Mouse (Mus musculus): ENCODE results near the gene Eps15l1. TPM values are rescaled to one million over a fixed set of nuclear protein-coding genes. Genes with fewer than 3 reads are reported as not detected.

Gene Eps15l1
- total and polyA plus RNA-seq, 3 experiments: 19.1 to 40.8 TPM; not detected in 1

- Histone ChIP-seq H3K27me3 (ENCODE audit: control insufficient read depth in 1 of 2, insufficient read depth in 2 of 2, low read length in 2 of 2) (no peaks in the 10 kb centered on the region), H3K79me2 (ENCODE audit: control insufficient read depth, insufficient read depth, low read length, poor library complexity) (no peaks in the 10 kb centered on the region), H3K36me3 (ENCODE audit: control insufficient read depth in 1 of 2, insufficient read depth in 2 of 2, low read length in 2 of 2) (peaks cover 0 to 17% of the 10 kb centered on the region in 2 experiments; a peak in 2 of 4 replicates), H3K4me1 (ENCODE audit: control insufficient read depth in 1 of 2, insufficient read depth in 2 of 2, low read length in 2 of 2) (no peaks in the 10 kb centered on the region), H3K4me3 (ENCODE audit: control insufficient read depth in 1 of 2, insufficient read depth in 1 of 2, low read depth in 2 of 2, low read length in 2 of 2) (no peak overlapping the region), H3K9ac (ENCODE audit: control insufficient read depth, low read depth, low read length, poor library complexity, severe bottlenecking) (no peak overlapping the region), H3K27ac (ENCODE audit: control insufficient read depth, low read depth, low read length) (no peak overlapping the region), H3K9me3 (replicated peaks; ENCODE audit: insufficient read depth, low read length) (no peaks in the 10 kb centered on the region)
- no peak for DNase-seq (ENCODE audit: low read depth, low spot score)
- TF ChIP-seq NRF1 (IDR thresholded peaks at IDR 0.05; ENCODE audit: insufficient read depth, low read depth, low read length, poor library complexity, severe bottlenecking): no peak
- no peak for TF ChIP-seq USF2 (IDR thresholded peaks at IDR 0.05; ENCODE audit: borderline replicate concordance in 1 of 2, insufficient read depth in 1 of 2, low read depth in 1 of 2, low read length in 2 of 2)
- TF ChIP-seq MYB (IDR thresholded peaks at IDR 0.05; ENCODE audit: low read depth, low read length): no peak
- no peak for TF ChIP-seq EP300 (IDR thresholded peaks at IDR 0.05; ENCODE audit: low read depth in 1 of 2, low read length in 2 of 2)
- TF ChIP-seq USF1 (IDR thresholded peaks at IDR 0.05; ENCODE audit: low read depth, low read length): no peak
- TF ChIP-seq JUND (IDR thresholded peaks at IDR 0.05; ENCODE audit: low read depth, low read length): no peak
- TF ChIP-seq CTCF (IDR thresholded peaks at IDR 0.05 in 2 of 3, conservative IDR thresholded peaks at IDR 0.05 in 1 of 3; ENCODE audit: control insufficient read depth in 1 of 3, insufficient read depth in 1 of 3, low read depth in 2 of 3, low read length in 3 of 3, poor library complexity in 1 of 3, severe bottlenecking in 1 of 3): no peak
- no peak for TF ChIP-seq BHLHE40 (IDR thresholded peaks at IDR 0.05; ENCODE audit: borderline replicate concordance, low read depth, low read length)
- no peak for TF ChIP-seq ZMIZ1 (IDR thresholded peaks at IDR 0.05; ENCODE audit: low read depth, low read length)
- TF ChIP-seq ELF1 (IDR thresholded peaks at IDR 0.05; ENCODE audit: low read depth, low read length): no peak
- TF ChIP-seq ZNF384 (IDR thresholded peaks at IDR 0.05; ENCODE audit: low read depth, low read length): no peak
- no peak for TF ChIP-seq POLR2AphosphoS2 (IDR thresholded peaks at IDR 0.05; ENCODE audit: low read length)
- TF ChIP-seq CHD1 (IDR thresholded peaks at IDR 0.05; ENCODE audit: low read depth, low read length): no peak
- TF ChIP-seq TCF12 (IDR thresholded peaks at IDR 0.05; ENCODE audit: low read depth, low read length): no peak
Measured at GRCm38 (mm10) chr8:72375161-72375560, 46.1 kb downstream of the Eps15l1 start.

- H3K36me3 ChIP-seq (ENCODE audit: control insufficient read depth in 1 of 2, insufficient read depth in 2 of 2, low read length in 2 of 2): peaks cover 0 to 19% of the 10 kb centered on the region in 2 experiments; a peak in 2 of 4 replicates
- H3K4me1 ChIP-seq (ENCODE audit: control insufficient read depth in 1 of 2, insufficient read depth in 2 of 2, low read length in 2 of 2): no peaks in the 10 kb centered on the region
- no peaks in the 10 kb centered on the region for H3K79me2 ChIP-seq (ENCODE audit: control insufficient read depth, insufficient read depth, low read length, poor library complexity)
- H3K27me3 ChIP-seq (ENCODE audit: control insufficient read depth in 1 of 2, insufficient read depth in 2 of 2, low read length in 2 of 2): no peaks in the 10 kb centered on the region
- no peaks in the 10 kb centered on the region for H3K9me3 ChIP-seq (replicated peaks; ENCODE audit: insufficient read depth, low read length)
- H3K27ac ChIP-seq (ENCODE audit: control insufficient read depth, low read depth, low read length): no peak overlapping the region
- no peak for DNase-seq (ENCODE audit: low read depth, low spot score)
- no peak for TF ChIP-seq ZNF384 (IDR thresholded peaks at IDR 0.05; ENCODE audit: low read depth, low read length)
- TF ChIP-seq MAFK (IDR thresholded peaks at IDR 0.05; ENCODE audit: borderline replicate concordance, low read depth, low read length): no peak
- no peak for TF ChIP-seq BHLHE40 (IDR thresholded peaks at IDR 0.05; ENCODE audit: borderline replicate concordance, low read depth, low read length)
- no peak overlapping the region for H3K4me3 ChIP-seq (ENCODE audit: control insufficient read depth in 1 of 2, insufficient read depth in 1 of 2, low read depth in 2 of 2, low read length in 2 of 2)
- no peak overlapping the region for H3K9ac ChIP-seq (ENCODE audit: control insufficient read depth, low read depth, low read length, poor library complexity, severe bottlenecking)
Measured at GRCm38 (mm10) chr8:72372311-72372710, 48.9 kb downstream of the Eps15l1 start.
